Mouse (Mus musculus): ENCODE measurements around the gene Nr1h5. TPM values are rescaled to one million over a fixed set of nuclear protein-coding genes. Genes with fewer than 3 reads are reported as not detected.

Nr1h5 gene
- polyA plus RNA-seq (2012; fragmentation: generic; extraction: Trizol) = 0.04 TPM
- long read RNA-seq, experiment 1 = 0 reads
- long read RNA-seq, experiment 2 = 0 reads

DNA sequence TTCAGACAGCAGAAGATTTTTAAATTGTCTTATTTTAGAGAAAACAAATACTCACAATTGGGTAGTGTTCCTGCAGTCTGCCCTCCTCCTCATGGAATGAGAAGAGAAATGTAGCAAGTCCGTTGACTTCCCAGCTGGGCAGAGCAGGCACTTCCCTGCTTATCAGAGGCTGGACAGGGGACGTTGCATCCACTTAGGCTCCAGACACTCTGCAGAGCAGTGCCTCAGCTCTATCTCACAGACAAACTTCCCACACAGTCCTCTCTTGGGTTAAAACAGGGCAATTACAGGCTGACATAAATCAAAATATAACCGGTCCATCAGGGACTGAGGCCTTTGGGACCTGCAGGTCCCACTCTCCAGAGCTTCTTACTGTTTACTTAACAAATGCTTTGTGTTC is at the start of gene Nr1h5:
Gene Nr1h5 (minus strand): TSS at position 101 of the 400 bp plus-strand sequence.
- Histone ChIP-seq H3ac (ENCODE audit: control insufficient read depth, insufficient read length, low read depth) (no peak within 1 kb of the TSS), H3K27me3 (ENCODE audit: control insufficient read depth, insufficient read depth, insufficient read length) (no peaks in the 10 kb centered on the region), H3K79me3 (ENCODE audit: low read depth) (no peaks in the 10 kb centered on the region), H3K4me3 (ENCODE audit: insufficient read depth, poor library complexity, severe bottlenecking) (no peak within 1 kb of the TSS), H3K36me3 (ENCODE audit: control insufficient read depth, insufficient read depth) (no peaks in the 10 kb centered on the region), H3K79me2 (ENCODE audit: control insufficient read depth, insufficient read depth) (no peaks in the 10 kb centered on the region)
- no peak for TF ChIP-seq USF1 (IDR thresholded peaks at IDR 0.05; ENCODE audit: low read depth)

DNA sequence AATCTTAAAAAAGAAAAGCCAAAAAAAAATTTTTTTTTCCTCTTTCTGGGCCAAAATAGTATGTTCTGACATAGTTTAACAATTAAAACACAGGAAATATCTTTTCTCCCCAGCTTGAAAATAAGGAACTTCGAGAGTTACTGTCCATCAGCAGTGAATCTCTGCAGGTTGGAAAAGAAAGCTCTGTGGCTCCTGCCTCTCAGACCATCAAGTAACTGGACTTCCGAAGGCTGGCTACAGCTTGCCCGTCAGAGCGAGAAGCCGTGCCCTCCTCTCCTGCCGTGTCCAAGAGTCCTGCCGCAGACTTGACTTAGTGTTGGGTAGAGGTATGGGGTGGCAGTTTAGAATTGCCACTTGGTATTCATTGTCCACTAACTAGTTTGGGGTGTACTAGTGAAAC is 37.7 kb upstream of the Nr1h5 start:
- Histone ChIP-seq H3K79me3 (ENCODE audit: low read depth) (peaks cover under 1% of the 10 kb centered on the region), H3K27me3 (ENCODE audit: control insufficient read depth, insufficient read depth, insufficient read length) (no peaks in the 10 kb centered on the region), H3ac (ENCODE audit: control insufficient read depth, insufficient read length, low read depth) (no peak overlapping the region), H3K4me3 (ENCODE audit: insufficient read depth, poor library complexity, severe bottlenecking) (no peak overlapping the region), H3K36me3 (ENCODE audit: control insufficient read depth, insufficient read depth) (peaks cover 61% of the 10 kb centered on the region), H3K79me2 (ENCODE audit: control insufficient read depth, insufficient read depth) (peaks cover 10% of the 10 kb centered on the region)
- TF ChIP-seq CTCF (IDR thresholded peaks at IDR 0.05; ENCODE audit: control insufficient read depth, insufficient read depth, insufficient read length) (no peak), MYOD1 (IDR thresholded peaks at IDR 0.05; ENCODE audit: control insufficient read depth, insufficient read length, low read depth) (no peak), MAX (IDR thresholded peaks at IDR 0.05) (no peak), MYOG (IDR thresholded peaks at IDR 0.05; ENCODE audit: control insufficient read depth, extremely low read depth, insufficient read length) (no peak), USF1 (IDR thresholded peaks at IDR 0.05; ENCODE audit: low read depth) (no peak), CEBPB (IDR thresholded peaks at IDR 0.05; ENCODE audit: low read depth) (no peak), FOSL1 (IDR thresholded peaks at IDR 0.05; ENCODE audit: insufficient read depth, low read length, poor library complexity, severe bottlenecking) (no peak)

DNA sequence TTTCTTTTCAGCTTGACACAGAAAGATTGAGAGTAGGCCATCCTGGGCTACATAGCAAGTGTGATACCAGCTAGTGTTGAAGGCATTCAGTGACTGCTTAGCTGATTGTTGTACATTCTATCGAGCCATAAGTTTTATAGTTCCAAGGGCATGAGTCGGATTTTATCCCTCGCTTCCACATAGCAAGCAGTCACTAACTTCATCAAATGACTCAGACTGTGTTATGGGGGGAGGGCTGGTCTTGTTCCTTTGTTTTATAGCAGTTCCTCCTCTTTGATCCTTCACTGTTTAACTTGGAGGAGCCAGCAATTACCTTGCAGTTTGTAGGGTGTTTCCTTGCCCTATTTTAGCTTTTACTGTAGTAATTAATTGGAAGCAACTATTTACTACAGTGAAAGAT is 33.7 kb upstream of the Nr1h5 start:
- H3K79me3 ChIP-seq (ENCODE audit: low read depth) = peaks cover 2% of the 10 kb centered on the region
- TF ChIP-seq CEBPB (IDR thresholded peaks at IDR 0.05; ENCODE audit: low read depth) (no peak), MYOD1 (IDR thresholded peaks at IDR 0.05; ENCODE audit: control insufficient read depth, insufficient read length, low read depth) (no peak), FOSL1 (IDR thresholded peaks at IDR 0.05; ENCODE audit: insufficient read depth, low read length, poor library complexity, severe bottlenecking) (no peak), USF1 (IDR thresholded peaks at IDR 0.05; ENCODE audit: low read depth) (no peak), CTCF (IDR thresholded peaks at IDR 0.05; ENCODE audit: control insufficient read depth, insufficient read depth, insufficient read length) (no peak), MYOG (IDR thresholded peaks at IDR 0.05; ENCODE audit: control insufficient read depth, extremely low read depth, insufficient read length) (no peak), MAX (IDR thresholded peaks at IDR 0.05) (no peak)
- H3ac ChIP-seq (ENCODE audit: control insufficient read depth, insufficient read length, low read depth) = no peak overlapping the region
- peaks cover 17% of the 10 kb centered on the region for H3K79me2 ChIP-seq (ENCODE audit: control insufficient read depth, insufficient read depth)
- no peak overlapping the region for H3K4me3 ChIP-seq (ENCODE audit: insufficient read depth, poor library complexity, severe bottlenecking)
- H3K36me3 ChIP-seq (ENCODE audit: control insufficient read depth, insufficient read depth) = peaks cover 43% of the 10 kb centered on the region
- H3K27me3 ChIP-seq (ENCODE audit: control insufficient read depth, insufficient read depth, insufficient read length) = no peaks in the 10 kb centered on the region

GRCm38 (mm10) chr3:102997036-102997435 is 33.1 kb upstream of the Nr1h5 start:
- Histone ChIP-seq H3ac (ENCODE audit: control insufficient read depth, insufficient read length, low read depth) (no peak overlapping the region), H3K4me3 (ENCODE audit: insufficient read depth, poor library complexity, severe bottlenecking) (no peak overlapping the region), H3K79me2 (ENCODE audit: control insufficient read depth, insufficient read depth) (peaks cover 17% of the 10 kb centered on the region), H3K79me3 (ENCODE audit: low read depth) (peaks cover 2% of the 10 kb centered on the region), H3K27me3 (ENCODE audit: control insufficient read depth, insufficient read depth, insufficient read length) (no peaks in the 10 kb centered on the region), H3K36me3 (ENCODE audit: control insufficient read depth, insufficient read depth) (peaks cover 37% of the 10 kb centered on the region)
- no peak for TF ChIP-seq FOSL1 (IDR thresholded peaks at IDR 0.05; ENCODE audit: insufficient read depth, low read length, poor library complexity, severe bottlenecking)
- TF ChIP-seq USF1 (IDR thresholded peaks at IDR 0.05; ENCODE audit: low read depth) = no peak
- TF ChIP-seq MYOG (IDR thresholded peaks at IDR 0.05; ENCODE audit: control insufficient read depth, extremely low read depth, insufficient read length) = no peak
- no peak for TF ChIP-seq CTCF (IDR thresholded peaks at IDR 0.05; ENCODE audit: control insufficient read depth, insufficient read depth, insufficient read length)
- TF ChIP-seq MYOD1 (IDR thresholded peaks at IDR 0.05; ENCODE audit: control insufficient read depth, insufficient read length, low read depth) = no peak
- no peak for TF ChIP-seq MAX (IDR thresholded peaks at IDR 0.05)
- TF ChIP-seq CEBPB (IDR thresholded peaks at IDR 0.05; ENCODE audit: low read depth) = no peak

- peaks cover 17% of the 10 kb centered on the region for H3K79me2 ChIP-seq (ENCODE audit: control insufficient read depth, insufficient read depth)
- no peaks in the 10 kb centered on the region for H3K27me3 ChIP-seq (ENCODE audit: control insufficient read depth, insufficient read depth, insufficient read length)
- peak within 1 kb of the TSS; percentile 87 for H3ac ChIP-seq (ENCODE audit: control insufficient read depth, insufficient read length, low read depth)
- H3K79me3 ChIP-seq (ENCODE audit: low read depth) = peaks cover 2% of the 10 kb centered on the region
- TF ChIP-seq FOSL1 (IDR thresholded peaks at IDR 0.05; ENCODE audit: insufficient read depth, low read length, poor library complexity, severe bottlenecking) (no peak), MYOD1 (IDR thresholded peaks at IDR 0.05; ENCODE audit: control insufficient read depth, insufficient read length, low read depth) (peak; percentile 9), MAX (IDR thresholded peaks at IDR 0.05) (peak; percentile 73), MYOG (IDR thresholded peaks at IDR 0.05; ENCODE audit: control insufficient read depth, extremely low read depth, insufficient read length) (no peak), CTCF (IDR thresholded peaks at IDR 0.05; ENCODE audit: control insufficient read depth, insufficient read depth, insufficient read length) (no peak)
- peak within 1 kb of the TSS; percentile 31 for H3K4me3 ChIP-seq (ENCODE audit: insufficient read depth, poor library complexity, severe bottlenecking)
- H3K36me3 ChIP-seq (ENCODE audit: control insufficient read depth, insufficient read depth) = peaks cover 27% of the 10 kb centered on the region
These were observed 31.8 kb upstream of the Nr1h5 start, which contains the start of gene Sike1 for GRCm38 (mm10) chr3:102995605-102996321. Gene Sike1 (plus strand): TSS chr3:102995708.

- Histone ChIP-seq H3ac (ENCODE audit: control insufficient read depth, insufficient read length, low read depth) (no peak overlapping the region), H3K4me3 (ENCODE audit: insufficient read depth, poor library complexity, severe bottlenecking) (no peak overlapping the region), H3K36me3 (ENCODE audit: control insufficient read depth, insufficient read depth) (peaks cover 21% of the 10 kb centered on the region), H3K27me3 (ENCODE audit: control insufficient read depth, insufficient read depth, insufficient read length) (no peaks in the 10 kb centered on the region), H3K79me2 (ENCODE audit: control insufficient read depth, insufficient read depth) (peaks cover 17% of the 10 kb centered on the region), H3K79me3 (ENCODE audit: low read depth) (peaks cover 2% of the 10 kb centered on the region)
- no peak for TF ChIP-seq MYOD1 (IDR thresholded peaks at IDR 0.05; ENCODE audit: control insufficient read depth, insufficient read length, low read depth)
- no peak for TF ChIP-seq FOSL1 (IDR thresholded peaks at IDR 0.05; ENCODE audit: insufficient read depth, low read length, poor library complexity, severe bottlenecking)
- TF ChIP-seq MAX (IDR thresholded peaks at IDR 0.05) = no peak
- TF ChIP-seq CTCF (IDR thresholded peaks at IDR 0.05; ENCODE audit: control insufficient read depth, insufficient read depth, insufficient read length) = no peak
- TF ChIP-seq CEBPB (IDR thresholded peaks at IDR 0.05; ENCODE audit: low read depth) = no peak
- no peak for TF ChIP-seq MYOG (IDR thresholded peaks at IDR 0.05; ENCODE audit: control insufficient read depth, extremely low read depth, insufficient read length)
- no peak for TF ChIP-seq USF1 (IDR thresholded peaks at IDR 0.05; ENCODE audit: low read depth)
These were observed 31.3 kb upstream of the Nr1h5 start for GRCm38 (mm10) chr3:102995233-102995604.
